Mouse (Mus musculus) bone marrow, adult 2 months (tissue): Measurements from ENCODE around the gene 1700025G04Rik. TPM values are rescaled to one million over a fixed set of nuclear protein-coding genes. Genes with fewer than 3 reads are reported as not detected.

Experiments
- H3K27ac ChIP-seq: fragments of 200-500 bp; 2 replicates; pipeline ENCODE4 v1.5.1; 2012; ENCODE audit warnings: low read depth, mild to moderate bottlenecking, control low read depth, inconsistent platforms, low read length; ENCODE audit not compliant: control insufficient read depth, poor library complexity, insufficient read depth
- H3K4me1 ChIP-seq: fragments of 200-500 bp; 2 replicates; pipeline ENCODE4 v1.6.1; 2011; ENCODE audit warnings: low read length; ENCODE audit not compliant: control insufficient read depth, insufficient read depth
- H3K4me3 ChIP-seq: fragments of 200-500 bp; replicated peaks from 2 replicates; pipeline ENCODE3; 2011; ENCODE audit warnings: mild to moderate bottlenecking, low read depth, low read length, control low read depth; ENCODE audit not compliant: control insufficient read depth
- CTCF ChIP-seq: fragments of 200-500 bp; IDR thresholded peaks from 2 replicates; pipeline ENCODE4 v1.5.1; 2011; ENCODE audit warnings: low read length, control low read depth; ENCODE audit not compliant: control insufficient read depth, insufficient read depth
- POLR2A ChIP-seq: fragments of 200-500 bp; IDR thresholded peaks from 2 replicates; pipeline ENCODE4 v1.6.1; 2011; ENCODE audit warnings: low read depth, mild to moderate bottlenecking, control low read depth, low read length, borderline replicate concordance; ENCODE audit not compliant: control insufficient read depth
- WGBS: fragments of 180-500 bp; shearing (Covaris S2); methylation state at CpG from one replicate; pipeline ENCODE4 v1.1.7; 2018; 5-methylcytosine and 5-hydroxymethylcytosine counted together
- polyA plus RNA-seq: library from polyadenylated mRNA; stranded (reverse); fragments of >200 nt; gene quantifications from 2 replicates; pipeline ENCODE4 v1.2.4, GENCODE M21; 2011; ENCODE audit warnings: low replicate concordance; ENCODE audit not compliant: missing spikeins, insufficient read depth, insufficient read length

Gene 1700025G04Rik
- polyA plus RNA-seq, 1 experiment, result 0.92 TPM

GRCm38 (mm10) chr1:152016663-152017062 is 73.3 kb downstream of the 1700025G04Rik start:
- no peak overlapping the region for H3K4me3 ChIP-seq
- no peak overlapping the region for H3K27ac ChIP-seq
- TF ChIP-seq CTCF, result no peak
- WGBS, result 53% methylated on average over 3 of the region's 3 CpGs
- H3K4me1 ChIP-seq, result peaks cover 4% of the 10 kb centered on the region

DNA sequence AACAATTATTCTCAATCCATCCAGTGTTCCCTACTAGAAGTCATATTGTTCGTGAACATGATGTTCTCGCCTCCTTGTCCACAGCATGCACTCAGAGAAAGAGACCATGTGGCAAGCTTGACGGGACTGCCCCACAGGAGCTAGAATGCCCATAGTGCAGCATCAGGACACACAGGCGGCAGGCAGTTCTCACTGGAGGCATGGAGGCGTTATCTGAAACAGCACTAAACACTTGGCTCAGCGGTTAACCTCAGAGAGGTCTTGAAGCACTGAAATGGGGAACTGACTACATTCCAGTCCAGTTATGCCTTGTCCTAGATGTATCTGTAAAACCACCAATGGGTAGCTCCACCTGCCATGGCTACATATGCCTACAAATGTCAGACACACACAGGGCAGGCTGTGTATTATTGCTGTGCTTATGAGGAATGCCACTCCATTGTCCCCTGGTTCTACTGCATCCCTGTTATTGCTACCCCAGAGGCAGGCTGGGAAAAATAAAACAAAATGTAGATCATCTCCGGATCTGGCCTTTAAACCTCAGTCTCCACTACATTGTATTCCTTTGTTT is 74.3 kb downstream of the 1700025G04Rik start:
- H3K4me1 ChIP-seq, result peaks cover 4% of the 10 kb centered on the region
- no peak overlapping the region for H3K27ac ChIP-seq
- H3K4me3 ChIP-seq, result no peak overlapping the region
- no peak for TF ChIP-seq CTCF
- TF ChIP-seq POLR2A, result no peak
- WGBS, result 7% methylated on average over 7 of the region's 7 CpGs

GRCm38 (mm10) chr1:152011741-152012140 is 78.2 kb downstream of the 1700025G04Rik start:
- Histone ChIP-seq H3K27ac (no peak overlapping the region), H3K4me1 (peaks cover 2% of the 10 kb centered on the region), H3K4me3 (no peak overlapping the region)
- TF ChIP-seq POLR2A, result no peak
- no peak for TF ChIP-seq CTCF
- WGBS, result 84% methylated on average over 5 of the region's 5 CpGs

GRCm38 (mm10) chr1:152010251-152010980 is 79.5 kb downstream of the 1700025G04Rik start:
- WGBS, result 74% methylated on average over 13 of the region's 13 CpGs
- TF ChIP-seq CTCF (no peak), POLR2A (no peak)
- Histone ChIP-seq H3K27ac (no peak overlapping the region), H3K4me1 (peaks cover under 1% of the 10 kb centered on the region; the same call in 1 of the 2 replicates), H3K4me3 (no peak overlapping the region)

DNA sequence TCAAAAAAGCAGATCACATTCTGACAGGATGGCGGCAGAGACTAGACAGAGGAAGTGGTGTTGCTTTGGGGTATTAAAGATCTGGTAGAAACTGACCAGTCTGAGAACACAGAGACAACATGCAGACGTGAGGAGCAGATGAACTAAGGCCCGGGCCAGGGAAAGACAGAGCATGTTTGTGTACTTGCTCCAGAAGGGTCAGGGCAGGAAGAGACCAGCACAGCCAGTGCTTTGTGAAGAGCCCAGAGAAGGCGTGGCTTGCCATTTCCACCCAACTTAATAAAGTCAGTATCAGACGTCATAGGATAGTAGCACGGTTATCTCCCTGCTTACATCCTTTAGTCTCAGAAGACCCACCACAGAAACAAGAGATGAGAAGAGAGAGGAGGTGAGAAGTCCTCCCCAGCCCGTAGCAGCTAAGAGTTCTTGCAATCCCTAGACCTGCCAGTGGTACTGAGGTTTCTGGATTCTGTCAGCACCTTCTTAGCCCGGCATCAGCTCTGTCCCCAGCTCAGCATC is 81.4 kb downstream of the 1700025G04Rik start:
- H3K4me1 ChIP-seq, result no peaks in the 10 kb centered on the region; the same call in 1 of the 2 replicates
- TF ChIP-seq CTCF, result no peak
- no peak for TF ChIP-seq POLR2A
- H3K4me3 ChIP-seq, result no peak overlapping the region
- WGBS, result 37% methylated on average over 8 of the region's 8 CpGs
- H3K27ac ChIP-seq, result no peak overlapping the region

GRCm38 (mm10) chr1:152006529-152006928 is 83.4 kb downstream of the 1700025G04Rik start:
- TF ChIP-seq CTCF (no peak), POLR2A (no peak)
- H3K27ac ChIP-seq, result no peak overlapping the region
- no peaks in the 10 kb centered on the region; the same call in 1 of the 2 replicates for H3K4me1 ChIP-seq
- 74% methylated on average over 6 of the region's 6 CpGs for WGBS
- no peak overlapping the region for H3K4me3 ChIP-seq

GRCm38 (mm10) chr1:152004509-152004908 is 85.4 kb downstream of the 1700025G04Rik start:
- H3K4me3 ChIP-seq, result no peak overlapping the region
- WGBS, result 84% methylated on average over 6 of the region's 6 CpGs
- no peak overlapping the region for H3K27ac ChIP-seq
- TF ChIP-seq POLR2A (no peak), CTCF (no peak)
- H3K4me1 ChIP-seq, result no peaks in the 10 kb centered on the region; the same call in 1 of the 2 replicates

DNA sequence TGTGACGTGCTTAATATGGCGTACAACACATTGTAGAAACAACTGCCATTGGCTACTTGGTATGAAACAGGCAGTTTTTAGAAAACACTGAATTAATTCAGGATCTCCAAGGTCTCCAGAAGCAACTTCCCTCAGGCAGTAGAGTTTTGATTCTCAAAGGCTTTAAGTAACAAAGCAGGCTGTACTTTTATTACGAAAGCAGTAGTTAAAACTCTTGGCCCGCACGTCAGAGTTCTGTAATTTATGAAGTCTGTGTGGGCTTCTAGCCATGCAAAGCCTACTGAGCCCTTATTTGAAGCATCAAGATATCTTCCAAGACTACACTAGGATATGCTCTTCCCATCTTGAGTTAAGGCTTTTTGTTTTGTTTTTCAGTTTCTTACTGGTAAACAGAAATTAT is 89.5 kb downstream of the 1700025G04Rik start:
- no peaks in the 10 kb centered on the region; the same call in 1 of the 2 replicates for H3K4me1 ChIP-seq
- no peak overlapping the region for H3K4me3 ChIP-seq
- 69% methylated on average over 5 of the region's 5 CpGs for WGBS
- H3K27ac ChIP-seq, result no peak overlapping the region
- no peak for TF ChIP-seq POLR2A
- no peak for TF ChIP-seq CTCF
